Mouse (Mus musculus) myocyte (in vitro differentiated cells): ENCODE measurements around the gene Srcap.

Experiments
- CEBPB ChIP-seq: IDR thresholded peaks from 2 replicates; pipeline ENCODE4 v1.6.1; 2011; ENCODE audit warnings: mild to moderate bottlenecking, moderate library complexity; ENCODE audit not compliant: poor library complexity, insufficient read depth, severe bottlenecking
- E2F4 ChIP-seq: IDR thresholded peaks from one replicate; pipeline ENCODE4 v1.6.1; 2011; ENCODE audit warnings: mild to moderate bottlenecking, control low read depth, moderate library complexity; ENCODE audit not compliant: insufficient read depth
- MAX ChIP-seq: IDR thresholded peaks from one replicate; pipeline ENCODE4 v1.6.1; 2011; ENCODE audit warnings: low read depth, mild to moderate bottlenecking, control low read depth
- MYOD1 ChIP-seq, 3 experiments: IDR thresholded peaks; one replicate each; pipeline ENCODE4 v1.6.1; 2011; ENCODE audit warnings: control low read depth in 2 of 3, low read depth in 2 of 3, mild to moderate bottlenecking in 2 of 3, moderate library complexity in 1 of 3; ENCODE audit not compliant: insufficient read length in 2 of 3, control insufficient read depth in 1 of 3
- POLR2A ChIP-seq: IDR thresholded peaks from one replicate; pipeline ENCODE4 v1.6.1; 2011; ENCODE audit warnings: low read depth, mild to moderate bottlenecking, control low read depth, moderate library complexity; ENCODE audit not compliant: insufficient read length
- POLR2AphosphoS2 ChIP-seq: IDR thresholded peaks from one replicate; pipeline ENCODE4 v1.6.1; 2011; ENCODE audit warnings: low read depth, control low read depth; ENCODE audit not compliant: insufficient read length
- SRF ChIP-seq: IDR thresholded peaks from one replicate; pipeline ENCODE4 v1.6.1; 2011; ENCODE audit warnings: low read depth; ENCODE audit not compliant: control insufficient read depth, insufficient read length
- USF1 ChIP-seq: IDR thresholded peaks from one replicate; pipeline ENCODE4 v1.6.1; 2011; ENCODE audit warnings: low read depth, mild to moderate bottlenecking, control low read depth, moderate library complexity

DNA sequence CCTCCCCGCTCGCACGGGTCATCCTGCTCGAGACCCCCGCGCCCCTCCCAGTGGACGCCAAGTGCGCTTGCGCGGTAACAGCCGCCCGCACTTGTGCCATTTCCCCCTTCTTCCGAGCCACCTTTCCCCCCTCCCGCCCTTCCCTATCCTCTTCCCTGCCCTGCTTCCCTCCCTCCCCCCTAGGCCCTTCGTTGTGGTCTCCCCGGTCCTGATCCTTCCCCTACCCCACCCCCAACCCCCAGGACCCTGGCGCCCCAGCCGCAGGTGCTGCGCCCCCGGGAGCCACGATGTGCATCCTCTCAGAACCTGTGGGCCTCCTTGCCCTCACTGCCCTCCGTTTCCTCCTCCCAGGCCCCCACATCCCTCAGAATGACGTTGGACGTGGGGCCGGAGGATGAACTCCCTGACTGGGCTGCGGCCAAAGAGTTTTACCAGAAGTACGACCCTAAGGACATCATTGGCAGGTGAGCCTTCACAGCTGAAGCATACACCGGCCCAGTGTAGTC is 61.8 kb downstream of the Srcap start:
- TF ChIP-seq POLR2A (no peak), USF1 (no peak), MAX (no peak), CEBPB (no peak), E2F4 (no peak), SRF (no peak), POLR2AphosphoS2 (no peak), MYOD1 (IDR thresholded peaks at IDR 0.05; ENCODE audit: control insufficient read depth in 1 of 3, insufficient read length in 2 of 3, low read depth in 2 of 3) (no peak)
